Mouse (Mus musculus) forebrain, embryonic 11.5 days (tissue): ENCODE measurements around the gene 1110008P14Rik. TPM values are rescaled to one million over a fixed set of nuclear protein-coding genes. Genes with fewer than 3 reads are reported as not detected.

Experiments
- ATAC-seq: fragments of 200-750 bp; cut with Nextera tagmentation; replicated peaks from 2 replicates; pipeline ENCODE4 v1.8.0; 2017; ENCODE audit warnings: moderate TSS enrichment; ENCODE audit not compliant: low FRiP score
- DNase-seq: peaks from one replicate; pipeline ENCODE4 v3.0.0-alpha.2; 2017; ENCODE audit warnings: low spot score
- H3K27ac ChIP-seq: fragments of 300-500 bp; sonication (generic); 2 replicates; pipeline ENCODE4 v1.5.1; 2014; ENCODE audit warnings: low read depth, low read length
- H3K27me3 ChIP-seq: fragments of 300-500 bp; sonication (generic); 2 replicates; pipeline ENCODE4 v1.6.1; 2014; ENCODE audit warnings: mild to moderate bottlenecking, low read length, mixed read lengths; ENCODE audit not compliant: control insufficient read depth, insufficient read depth
- H3K36me3 ChIP-seq: fragments of 300-500 bp; sonication (generic); 2 replicates; pipeline ENCODE4 v1.6.1; 2014; ENCODE audit warnings: mild to moderate bottlenecking, low read length, moderate library complexity, mixed read lengths; ENCODE audit not compliant: control insufficient read depth, insufficient read depth
- H3K4me1 ChIP-seq: fragments of 300-500 bp; sonication (generic); replicated peaks from 2 replicates; pipeline ENCODE4 v1.6.1; 2014; ENCODE audit warnings: low read length, mixed read lengths; ENCODE audit not compliant: control insufficient read depth, insufficient read depth
- H3K4me2 ChIP-seq: fragments of 300-500 bp; sonication (generic); 2 replicates; pipeline ENCODE4 v1.6.1; 2014; ENCODE audit warnings: low read depth, mild to moderate bottlenecking, low read length, moderate library complexity, mixed read lengths; ENCODE audit not compliant: severe bottlenecking
- H3K4me3 ChIP-seq: fragments of 300-500 bp; sonication (generic); 2 replicates; pipeline ENCODE4 v1.5.1; 2014; ENCODE audit warnings: low read depth, low read length
- H3K9ac ChIP-seq: fragments of 300-500 bp; sonication (generic); 2 replicates; pipeline ENCODE4 v1.6.1; 2014; ENCODE audit warnings: low read length
- H3K9me3 ChIP-seq: fragments of 300-500 bp; sonication (generic); 2 replicates; pipeline ENCODE4 v1.6.1; 2016; ENCODE audit warnings: low read length, mixed read lengths; ENCODE audit not compliant: control insufficient read depth
- WGBS: fragments of 180-500 bp; shearing (Covaris S2); extraction: QIAGEN DNeasy Blood & Tissue Kit; methylation state at CpG from one replicate; pipeline ENCODE4 v1.1.7; 2014; 5-methylcytosine and 5-hydroxymethylcytosine counted together
- polyA plus RNA-seq: library from polyadenylated mRNA; unstranded; fragments of >200 nt; fragmentation: Nextera tagmentation; extraction: Ambion mirVana; gene quantifications from 2 replicates; pipeline ENCODE4 v1.2.1, GENCODE M21; 2014

1110008P14Rik gene
- polyA plus RNA-seq, 1 experiment from 2014 or later, result 37.7 TPM

DNA sequence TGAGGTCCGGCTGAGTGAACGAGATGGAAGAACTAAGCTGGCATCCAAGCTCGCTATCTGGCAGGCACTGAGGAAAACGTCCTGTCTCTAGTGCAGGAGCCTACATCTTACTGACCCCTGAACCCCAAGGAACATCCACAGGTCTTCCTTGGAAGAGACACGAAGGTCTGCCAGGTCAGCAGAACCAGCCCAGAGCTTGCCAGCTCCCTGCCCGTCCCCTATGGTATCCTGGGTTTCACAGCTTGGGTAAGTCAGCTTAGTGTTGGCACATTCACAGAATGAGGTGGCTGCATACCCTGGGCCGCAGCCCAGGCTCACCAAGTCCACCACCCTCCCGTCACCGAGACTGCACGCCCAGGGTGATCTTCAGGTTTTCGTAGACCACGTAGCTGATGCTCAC, 34.1 kb upstream of the 1110008P14Rik start:
- 94% methylated on average over 12 of the region's 12 CpGs for WGBS
- H3K4me3 ChIP-seq, result no peak overlapping the region
- H3K4me1 ChIP-seq, result no peaks in the 10 kb centered on the region
- H3K27me3 ChIP-seq, result no peaks in the 10 kb centered on the region
- peaks cover 4% of the 10 kb centered on the region for H3K36me3 ChIP-seq
- no peak overlapping the region for H3K27ac ChIP-seq
- H3K9ac ChIP-seq, result no peak overlapping the region
- H3K4me2 ChIP-seq, result no peak overlapping the region
- no peaks in the 10 kb centered on the region for H3K9me3 ChIP-seq
- ATAC-seq (no peak), DNase-seq (no peak)

DNA sequence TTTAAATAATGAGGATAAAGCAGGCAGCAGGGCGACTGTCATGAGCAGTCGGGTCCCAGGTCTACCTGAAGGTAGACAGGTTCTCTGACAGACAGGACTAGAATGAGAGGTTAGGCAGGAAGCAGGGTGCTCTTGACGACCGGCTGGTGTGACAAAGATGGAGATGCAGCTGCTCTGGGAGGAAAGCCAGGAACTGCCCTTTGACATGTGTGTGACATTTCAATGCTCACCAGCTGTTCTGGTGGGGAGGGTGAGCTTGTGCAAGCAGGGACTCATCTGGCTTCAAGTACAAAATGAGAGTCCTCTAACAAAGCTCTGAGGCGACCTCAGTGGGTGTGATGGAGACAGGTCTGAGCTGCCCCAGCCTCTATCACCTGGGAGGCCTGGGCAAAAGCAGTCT, 32.2 kb upstream of the 1110008P14Rik start:
- ATAC-seq (no peak), DNase-seq (no peak)
- 73% methylated on average over 5 of the region's 5 CpGs for WGBS
- no peaks in the 10 kb centered on the region for H3K27me3 ChIP-seq
- H3K9ac ChIP-seq, result no peak overlapping the region
- H3K4me2 ChIP-seq, result no peak overlapping the region
- no peak overlapping the region for H3K4me3 ChIP-seq
- peaks cover 4% of the 10 kb centered on the region for H3K36me3 ChIP-seq
- no peaks in the 10 kb centered on the region for H3K4me1 ChIP-seq
- H3K9me3 ChIP-seq, result no peaks in the 10 kb centered on the region
- no peak overlapping the region for H3K27ac ChIP-seq

DNA sequence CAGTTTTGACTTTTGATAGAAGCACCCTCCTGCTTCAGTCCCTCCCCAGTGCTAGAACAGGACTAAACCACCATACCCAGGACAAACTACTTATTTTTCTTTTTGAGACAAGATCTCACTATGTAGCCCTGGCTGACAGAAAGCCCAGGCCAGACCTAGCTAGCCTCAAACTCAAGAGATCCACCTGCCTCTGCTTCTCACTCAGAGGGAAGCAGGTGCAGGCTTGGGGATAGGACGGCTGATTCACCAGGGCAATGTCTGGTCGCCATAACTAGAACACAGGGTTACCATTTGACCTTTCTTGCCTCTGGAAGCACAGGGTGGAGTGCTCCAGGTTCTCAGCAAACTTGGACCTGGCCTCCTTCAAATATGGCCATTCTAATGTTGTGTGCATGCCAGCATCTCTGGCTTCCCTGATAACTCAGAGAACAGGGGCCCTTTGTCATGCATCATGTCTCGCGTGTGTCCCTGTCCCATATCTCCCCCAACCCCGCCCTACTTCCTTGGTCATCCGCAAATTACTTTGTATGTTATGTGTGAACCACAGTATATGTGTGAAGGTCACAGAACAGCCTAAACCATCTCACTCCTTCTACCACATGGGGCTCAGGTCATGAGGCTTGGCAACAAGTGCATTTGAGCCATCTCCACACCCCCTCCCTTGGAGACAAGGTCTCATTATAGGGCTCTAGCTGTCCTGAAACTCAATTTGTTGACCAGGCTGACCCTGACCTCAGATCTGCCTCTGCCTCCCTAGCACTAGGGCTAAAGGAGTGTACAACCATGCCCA, 31.2 kb upstream of the 1110008P14Rik start:
- H3K4me3 ChIP-seq, result no peak overlapping the region
- peaks cover 4% of the 10 kb centered on the region for H3K36me3 ChIP-seq
- no peaks in the 10 kb centered on the region for H3K9me3 ChIP-seq
- H3K27me3 ChIP-seq, result no peaks in the 10 kb centered on the region
- no peaks in the 10 kb centered on the region for H3K4me1 ChIP-seq
- ATAC-seq, result no peak
- H3K27ac ChIP-seq, result no peak overlapping the region
- H3K9ac ChIP-seq, result no peak overlapping the region
- 98% methylated on average over 6 of the region's 6 CpGs for WGBS
- no peak overlapping the region for H3K4me2 ChIP-seq
- no peak for DNase-seq

DNA sequence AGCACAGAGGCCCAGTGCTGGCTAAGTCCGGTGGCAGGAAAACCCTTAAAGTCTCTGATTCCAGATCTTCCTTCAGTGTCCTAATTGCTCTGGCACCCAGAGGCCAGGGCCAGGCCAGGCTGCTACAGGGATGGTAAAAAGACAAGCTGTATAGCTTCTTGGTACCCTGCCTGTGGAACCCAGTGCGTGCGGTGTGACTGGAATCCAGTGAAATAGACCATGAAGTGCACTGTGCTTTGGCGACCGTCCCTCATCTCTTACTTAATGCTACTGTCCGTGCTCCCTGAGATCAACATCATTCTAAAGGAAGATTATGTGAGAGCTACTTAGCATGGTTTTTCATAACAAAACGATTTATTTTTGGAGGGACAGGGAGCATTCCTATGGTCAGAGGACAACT, 29.7 kb upstream of the 1110008P14Rik start:
- no peak for DNase-seq
- 91% methylated on average over 7 of the region's 7 CpGs for WGBS
- H3K4me2 ChIP-seq, result no peak overlapping the region
- no peaks in the 10 kb centered on the region; the same call in 1 of the 2 replicates for H3K36me3 ChIP-seq
- no peak overlapping the region for H3K9ac ChIP-seq
- H3K27me3 ChIP-seq, result no peaks in the 10 kb centered on the region
- ATAC-seq, result no peak
- H3K9me3 ChIP-seq, result no peaks in the 10 kb centered on the region
- H3K4me3 ChIP-seq, result no peak overlapping the region
- H3K4me1 ChIP-seq, result no peaks in the 10 kb centered on the region
- no peak overlapping the region for H3K27ac ChIP-seq

DNA sequence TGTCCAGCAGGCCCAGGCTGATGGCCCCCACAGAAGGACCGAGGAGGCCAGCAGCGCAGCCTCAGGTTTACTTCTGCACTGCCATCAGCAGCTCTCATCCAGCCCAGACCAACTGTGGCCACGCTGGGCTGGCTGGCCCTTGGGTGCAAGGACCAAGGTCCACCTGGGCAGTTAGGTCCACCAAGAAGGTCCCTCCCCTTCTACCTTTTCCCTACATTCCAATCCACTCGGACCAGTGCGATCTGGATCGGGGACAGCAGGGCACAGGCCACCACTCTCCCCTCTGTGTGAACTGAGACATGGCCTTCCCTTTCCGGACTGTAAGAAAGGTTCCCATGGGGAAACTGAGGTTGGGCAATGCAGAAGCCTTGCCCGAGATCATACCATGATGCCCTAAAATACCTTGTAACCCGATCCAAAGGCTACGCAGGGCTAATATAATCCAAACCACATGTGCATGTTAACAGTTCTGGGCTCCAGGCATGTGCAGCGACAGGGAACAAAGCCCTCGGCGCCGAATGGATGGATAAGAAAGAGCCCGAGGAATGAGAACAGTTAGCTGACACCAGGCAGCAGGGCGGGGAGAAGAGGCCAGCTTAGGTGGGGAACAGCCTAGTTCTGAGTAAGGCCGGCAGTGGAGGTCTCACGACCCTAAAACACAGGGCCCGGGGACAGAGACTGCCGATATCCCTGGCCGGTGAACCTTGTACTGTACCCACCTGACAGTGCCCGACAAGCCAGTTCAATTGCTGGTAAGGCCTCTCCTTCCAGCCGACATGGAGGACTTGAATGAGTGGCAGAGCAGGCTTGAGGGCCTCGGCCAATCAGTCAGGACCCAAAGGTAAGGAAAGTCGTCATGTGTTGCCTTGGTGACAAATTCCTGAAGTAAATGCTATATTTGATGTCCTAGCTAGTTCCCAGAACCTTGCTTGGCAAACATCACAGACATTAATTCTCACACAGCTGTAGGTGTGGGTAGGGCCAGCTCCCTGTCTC, 27.0 kb upstream of the 1110008P14Rik start:
- no peak overlapping the region for H3K4me3 ChIP-seq
- H3K4me2 ChIP-seq, result no peak overlapping the region
- no peaks in the 10 kb centered on the region for H3K9me3 ChIP-seq
- DNase-seq (no peak), ATAC-seq (no peak)
- WGBS, result 70% methylated on average over 25 of the region's 25 CpGs
- no peak overlapping the region for H3K9ac ChIP-seq
- H3K27me3 ChIP-seq, result no peaks in the 10 kb centered on the region
- no peak overlapping the region for H3K27ac ChIP-seq
- no peaks in the 10 kb centered on the region; the same call in 1 of the 2 replicates for H3K36me3 ChIP-seq
- no peaks in the 10 kb centered on the region for H3K4me1 ChIP-seq

DNA sequence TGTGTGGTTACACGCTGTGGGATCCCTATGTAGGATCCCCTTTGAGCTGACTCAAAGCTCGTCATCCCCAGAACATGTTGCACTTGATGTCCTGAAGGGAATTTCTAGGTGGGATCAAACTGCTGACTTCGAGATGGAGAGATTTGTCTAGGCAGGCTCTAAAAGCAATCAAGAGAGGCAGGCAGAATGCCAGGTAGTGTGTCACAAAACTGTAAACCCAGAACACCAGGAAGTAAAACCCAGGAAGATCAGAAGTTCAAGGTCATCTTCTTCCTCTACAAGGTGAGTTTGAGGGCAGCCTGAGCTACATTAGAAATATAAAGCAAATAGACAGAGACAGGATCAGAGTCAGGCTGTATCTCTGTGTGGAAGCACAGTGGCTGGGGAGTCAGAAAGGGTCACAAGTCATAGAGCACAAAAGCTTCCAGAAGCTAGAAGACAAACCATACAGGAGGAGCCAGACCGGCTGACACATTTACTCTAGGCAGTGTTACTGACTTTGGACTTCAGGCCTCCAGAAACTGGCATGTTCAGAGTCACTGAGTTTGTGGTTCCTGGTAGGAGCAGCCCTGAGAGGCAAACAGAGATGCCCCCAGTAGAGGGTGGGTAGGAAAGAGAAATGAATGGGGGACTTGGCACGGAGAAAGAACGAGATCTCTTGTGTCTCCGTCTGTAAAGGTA, 25.5 kb upstream of the 1110008P14Rik start:
- Histone ChIP-seq H3K9ac (no peak overlapping the region), H3K4me2 (no peak overlapping the region), H3K27ac (no peak overlapping the region), H3K36me3 (no peaks in the 10 kb centered on the region; the same call in 1 of the 2 replicates), H3K27me3 (no peaks in the 10 kb centered on the region), H3K4me1 (no peaks in the 10 kb centered on the region), H3K4me3 (no peak overlapping the region), H3K9me3 (no peaks in the 10 kb centered on the region)
- 83% methylated on average over 7 of the region's 7 CpGs for WGBS
- no peak for ATAC-seq
- no peak for DNase-seq

DNA sequence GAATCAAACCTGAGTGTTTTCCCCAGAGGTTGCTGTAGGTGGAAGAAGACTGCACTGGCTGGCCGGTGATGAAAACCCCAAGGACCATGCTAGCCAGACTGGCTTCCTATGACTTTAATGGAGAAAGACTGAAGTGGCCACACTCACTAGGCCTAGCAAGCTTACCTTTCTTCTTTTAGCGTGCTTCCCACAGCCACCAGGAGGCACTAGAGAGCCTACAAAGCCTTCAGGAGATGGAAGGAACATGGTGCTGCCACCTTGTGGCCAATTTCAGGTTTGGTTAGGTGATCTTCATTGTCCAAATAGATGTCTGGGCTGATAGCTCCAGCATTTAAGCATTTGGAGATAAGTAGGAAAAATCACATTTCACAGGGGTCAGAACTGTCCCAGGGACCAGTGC, 22.9 kb upstream of the 1110008P14Rik start:
- H3K9me3 ChIP-seq, result no peaks in the 10 kb centered on the region
- no peak overlapping the region for H3K27ac ChIP-seq
- no peak overlapping the region for H3K4me2 ChIP-seq
- no peaks in the 10 kb centered on the region for H3K4me1 ChIP-seq
- 26% methylated on average over 2 of the region's 2 CpGs for WGBS
- no peak overlapping the region for H3K4me3 ChIP-seq
- H3K9ac ChIP-seq, result no peak overlapping the region
- ATAC-seq (peak; percentile 24; the same call in 1 of the 2 replicates), DNase-seq (peak; percentile 96)
- no peaks in the 10 kb centered on the region; the same call in 1 of the 2 replicates for H3K36me3 ChIP-seq
- no peaks in the 10 kb centered on the region for H3K27me3 ChIP-seq

DNA sequence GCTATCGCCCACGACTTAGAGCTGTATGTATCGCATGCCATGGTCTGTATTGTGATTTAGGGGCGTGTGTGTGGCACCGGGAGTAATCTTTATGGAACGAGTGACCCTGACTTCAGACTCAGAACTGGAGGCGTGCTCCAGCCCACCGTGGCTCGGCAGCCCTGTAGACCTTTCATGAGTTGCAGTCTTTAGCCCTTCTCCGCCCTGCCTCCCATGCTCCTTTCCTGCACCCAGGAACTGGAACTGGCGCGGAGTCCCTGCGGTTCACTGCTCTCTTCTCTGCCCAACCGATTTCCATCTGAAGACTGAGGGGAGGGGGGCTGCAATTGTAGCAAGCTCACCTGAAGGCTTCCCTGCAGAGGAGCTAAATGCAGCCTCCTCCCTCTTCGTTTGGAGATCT, 15.0 kb upstream of the 1110008P14Rik start:
- H3K27me3 ChIP-seq, result no peaks in the 10 kb centered on the region
- H3K9me3 ChIP-seq, result no peaks in the 10 kb centered on the region
- peak overlapping the region; percentile 80 for H3K4me3 ChIP-seq
- H3K4me1 ChIP-seq, result peaks cover 3% of the 10 kb centered on the region; the same call in 1 of the 2 replicates
- WGBS, result under 1% methylated on average over 15 of the region's 15 CpGs
- H3K9ac ChIP-seq, result peak overlapping the region; percentile 76
- H3K27ac ChIP-seq, result no peak overlapping the region
- H3K36me3 ChIP-seq, result no peaks in the 10 kb centered on the region; the same call in 1 of the 2 replicates
- DNase-seq (no peak), ATAC-seq (no peak)
- peak overlapping the region; percentile 83 for H3K4me2 ChIP-seq
